Mouse (Mus musculus): ENCODE results near the gene Myh10. TPM values are rescaled to one million over a fixed set of nuclear protein-coding genes. Genes with fewer than 3 reads are reported as not detected.

Gene Myh10
- total and polyA plus RNA-seq, 3 experiments = 0.38 to 2.7 (median 0.62) TPM

GRCm38 (mm10) chr11:68657811-68658210, 33.5 kb upstream of the Myh10 start:
- TF ChIP-seq UBTF (IDR thresholded peaks at IDR 0.05; ENCODE audit: low read depth, low read length) (no peak), TCF12 (IDR thresholded peaks at IDR 0.05; ENCODE audit: low read depth, low read length) (no peak), MAFK (IDR thresholded peaks at IDR 0.05; ENCODE audit: insufficient replicate concordance, low read length) (no peak), NRF1 (IDR thresholded peaks at IDR 0.05; ENCODE audit: low read depth, low read length) (no peak), SIN3A (IDR thresholded peaks at IDR 0.05; ENCODE audit: low read length) (no peak), ELF1 (IDR thresholded peaks at IDR 0.05; ENCODE audit: low read depth, low read length) (no peak), POLR2AphosphoS2 (IDR thresholded peaks at IDR 0.05; ENCODE audit: low read depth, low read length) (no peak), JUND (conservative IDR thresholded peaks at IDR 0.05; ENCODE audit: low read depth, low read length) (no peak), E2F4 (IDR thresholded peaks at IDR 0.05; ENCODE audit: insufficient replicate concordance, low read depth, low read length) (no peak), SMC3 (IDR thresholded peaks at IDR 0.05; ENCODE audit: low read depth, low read length) (no peak), PAX5 (IDR thresholded peaks at IDR 0.05; ENCODE audit: low read length) (no peak), GABPA (IDR thresholded peaks at IDR 0.05; ENCODE audit: insufficient replicate concordance, low read depth, low read length) (no peak), ZNF384 (IDR thresholded peaks at IDR 0.05; ENCODE audit: low read depth, low read length) (no peak), RAD21 (IDR thresholded peaks at IDR 0.05; ENCODE audit: low read depth, low read length) (no peak), ZKSCAN1 (IDR thresholded peaks at IDR 0.05; ENCODE audit: borderline replicate concordance, low read depth, low read length) (no peak), RCOR1 (conservative IDR thresholded peaks at IDR 0.05; ENCODE audit: low read depth, low read length) (no peak), MAX (IDR thresholded peaks at IDR 0.05; ENCODE audit: low read length) (no peak), MXI1 (IDR thresholded peaks at IDR 0.05; ENCODE audit: low read depth, low read length) (no peak), CTCF (conservative IDR thresholded peaks at IDR 0.05 in 1 of 2, IDR thresholded peaks at IDR 0.05 in 1 of 2; ENCODE audit: low read depth in 2 of 2, low read length in 2 of 2) (no peak)
- no peak overlapping the region for H3K4me2 ChIP-seq (ENCODE audit: insufficient read depth, low read depth, poor library complexity, severe bottlenecking)
- no peaks in the 10 kb centered on the region for H3K9me3 ChIP-seq (replicated peaks; ENCODE audit: low read length)
- dilution Hi-C loops (cut with MboI; ENCODE audit: extremely low pct_ligation_motif_present, extremely low pct_unique_long_range_greater_than_20kb, low sequenced_read_pairs) (no loop called here), in situ Hi-C loops (cut with MboI; ENCODE audit: low pct_ligation_motif_present, low pct_unique_long_range_greater_than_20kb, low sequenced_read_pairs) (no loop called here)
- no peaks in the 10 kb centered on the region for H3K36me3 ChIP-seq (replicated peaks in 1 of 2; ENCODE audit: control insufficient read depth in 1 of 2, insufficient read depth in 1 of 2, low read length in 1 of 2)
- no peaks in the 10 kb centered on the region for H3K27me3 ChIP-seq (replicated peaks)
- no peak overlapping the region for H3K9ac ChIP-seq (ENCODE audit: insufficient read depth, low read depth)
- no peak overlapping the region for H3K4me3 ChIP-seq (replicated peaks in 1 of 3; ENCODE audit: low read depth in 2 of 3, low read length in 2 of 3, poor library complexity in 1 of 3)
- DNase-seq (ENCODE audit: extremely low read depth) = no peak
- H3K27ac ChIP-seq (ENCODE audit: insufficient read depth, low read depth) = no peak overlapping the region
- H3K4me1 ChIP-seq (ENCODE audit: control insufficient read depth in 1 of 2, insufficient read depth in 2 of 2) = peaks cover 9 to 39% of the 10 kb centered on the region in 2 experiments
- H3K79me2 ChIP-seq (replicated peaks; ENCODE audit: control insufficient read depth, extremely low read depth, insufficient read depth, poor library complexity, severe bottlenecking) = no peaks in the 10 kb centered on the region

GRCm38 (mm10) chr11:68665331-68665730, 26.0 kb upstream of the Myh10 start:
- DNase-seq (ENCODE audit: extremely low read depth) = no peak
- H3K4me2 ChIP-seq (ENCODE audit: insufficient read depth, low read depth, poor library complexity, severe bottlenecking) = no peak overlapping the region

More at GRCm38 (mm10) chr11:68665331-68665730, 26.0 kb upstream of the Myh10 start:
- H3K9ac ChIP-seq (ENCODE audit: insufficient read depth, low read depth) = no peak overlapping the region
- in situ Hi-C loops (cut with MboI; ENCODE audit: low pct_ligation_motif_present, low pct_unique_long_range_greater_than_20kb, low sequenced_read_pairs) = no loop called here
- H3K4me1 ChIP-seq (ENCODE audit: control insufficient read depth in 1 of 2, insufficient read depth in 2 of 2) = no peaks in the 10 kb centered on the region
- H3K4me3 ChIP-seq (replicated peaks in 1 of 3; ENCODE audit: low read depth in 2 of 3, low read length in 2 of 3, poor library complexity in 1 of 3) = no peak overlapping the region
- TF ChIP-seq POLR2A (IDR thresholded peaks at IDR 0.05; ENCODE audit: low read depth, low read length) (no peak), IRF4 (IDR thresholded peaks at IDR 0.05; ENCODE audit: low read depth, low read length) (no peak), MXI1 (IDR thresholded peaks at IDR 0.05; ENCODE audit: low read depth, low read length) (no peak), CTCF (conservative IDR thresholded peaks at IDR 0.05 in 1 of 2, IDR thresholded peaks at IDR 0.05 in 1 of 2; ENCODE audit: low read depth in 2 of 2, low read length in 2 of 2) (no peak), E2F4 (IDR thresholded peaks at IDR 0.05; ENCODE audit: insufficient replicate concordance, low read depth, low read length) (no peak), UBTF (IDR thresholded peaks at IDR 0.05; ENCODE audit: low read depth, low read length) (no peak), ZMIZ1 (IDR thresholded peaks at IDR 0.05; ENCODE audit: low read depth, low read length) (no peak), SMC3 (IDR thresholded peaks at IDR 0.05; ENCODE audit: low read depth, low read length) (no peak), ETS1 (conservative IDR thresholded peaks at IDR 0.05; ENCODE audit: low read depth, low read length) (no peak), RAD21 (IDR thresholded peaks at IDR 0.05; ENCODE audit: low read depth, low read length) (no peak), MAZ (IDR thresholded peaks at IDR 0.05; ENCODE audit: low read depth, low read length) (no peak), MEF2A (IDR thresholded peaks at IDR 0.05; ENCODE audit: borderline replicate concordance, low read depth, low read length) (no peak), EP300 (IDR thresholded peaks at IDR 0.05; ENCODE audit: low read length) (no peak)
- H3K27me3 ChIP-seq (replicated peaks) = peaks cover 4% of the 10 kb centered on the region
- H3K27ac ChIP-seq (ENCODE audit: insufficient read depth, low read depth) = no peak overlapping the region
- H3K79me2 ChIP-seq (replicated peaks; ENCODE audit: control insufficient read depth, extremely low read depth, insufficient read depth, poor library complexity, severe bottlenecking) = no peaks in the 10 kb centered on the region
- peaks cover 7% of the 10 kb centered on the region for H3K9me3 ChIP-seq (replicated peaks; ENCODE audit: low read length)
- dilution Hi-C loops (cut with MboI; ENCODE audit: extremely low pct_ligation_motif_present, extremely low pct_unique_long_range_greater_than_20kb, low sequenced_read_pairs) = no loop called here
- no peaks in the 10 kb centered on the region for H3K36me3 ChIP-seq (replicated peaks in 1 of 2; ENCODE audit: control insufficient read depth in 1 of 2, insufficient read depth in 1 of 2, low read length in 1 of 2)
